Mouse (Mus musculus): ENCODE data around the gene Gm28230.

The Gm28230 gene

GRCm38 (mm10) chr2:74724244-74725015, 2.1 kb upstream of the Gm28230 start:
- DNase-seq (ENCODE audit: low spot score), result no peak

DNA sequence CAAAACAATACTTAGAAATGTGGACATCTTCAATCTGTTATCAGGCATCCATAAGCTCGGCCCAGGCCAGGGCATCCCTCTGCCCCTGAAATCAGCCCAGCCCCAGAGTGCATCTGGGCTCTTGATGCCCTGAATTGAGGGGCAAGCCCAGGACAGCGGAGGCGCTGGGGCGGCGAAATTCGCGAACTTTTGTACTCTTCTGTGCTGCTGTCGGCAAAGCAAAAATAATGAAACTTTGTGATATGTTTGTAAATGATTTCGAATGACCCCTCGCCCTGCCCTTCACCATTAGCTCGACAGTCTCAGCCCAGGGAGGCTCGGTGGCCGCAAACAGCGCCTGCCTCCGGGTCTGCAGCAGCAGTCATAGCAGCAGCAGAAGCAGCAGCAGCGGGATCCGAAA, 1.4 kb upstream of the Gm28230 start:
- no peak for DNase-seq (ENCODE audit: low spot score)

DNA sequence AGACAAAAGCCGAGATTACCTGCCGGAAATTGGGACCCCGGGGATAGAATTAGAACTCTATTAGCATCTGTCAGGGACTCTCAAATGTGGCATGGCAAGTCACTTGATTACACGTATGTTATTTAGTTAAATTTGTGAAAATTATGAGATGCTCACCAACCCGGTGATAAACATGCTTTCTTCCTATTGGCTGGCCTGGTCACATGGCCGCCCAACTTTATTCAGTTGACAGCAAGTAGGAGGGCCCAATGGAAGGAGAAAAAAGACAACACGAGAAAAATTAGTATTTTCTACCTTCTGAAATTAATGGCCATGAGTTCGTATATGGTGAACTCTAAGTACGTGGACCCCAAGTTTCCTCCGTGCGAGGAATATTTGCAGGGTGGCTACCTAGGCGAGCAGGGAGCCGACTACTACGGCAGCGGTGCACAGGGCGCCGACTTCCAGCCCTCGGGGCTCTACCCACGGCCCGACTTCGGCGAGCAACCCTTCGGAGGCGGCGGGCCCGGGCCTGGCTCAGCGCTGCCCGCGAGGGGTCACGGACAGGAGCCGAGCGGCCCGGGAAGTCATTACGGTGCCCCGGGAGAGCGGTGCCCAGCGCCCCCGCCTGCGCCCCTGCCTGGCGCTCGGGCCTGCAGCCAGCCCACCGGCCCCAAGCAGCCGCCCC, 578 bp downstream of the Gm28230 start:
- no peak for DNase-seq (ENCODE audit: low spot score)

DNA sequence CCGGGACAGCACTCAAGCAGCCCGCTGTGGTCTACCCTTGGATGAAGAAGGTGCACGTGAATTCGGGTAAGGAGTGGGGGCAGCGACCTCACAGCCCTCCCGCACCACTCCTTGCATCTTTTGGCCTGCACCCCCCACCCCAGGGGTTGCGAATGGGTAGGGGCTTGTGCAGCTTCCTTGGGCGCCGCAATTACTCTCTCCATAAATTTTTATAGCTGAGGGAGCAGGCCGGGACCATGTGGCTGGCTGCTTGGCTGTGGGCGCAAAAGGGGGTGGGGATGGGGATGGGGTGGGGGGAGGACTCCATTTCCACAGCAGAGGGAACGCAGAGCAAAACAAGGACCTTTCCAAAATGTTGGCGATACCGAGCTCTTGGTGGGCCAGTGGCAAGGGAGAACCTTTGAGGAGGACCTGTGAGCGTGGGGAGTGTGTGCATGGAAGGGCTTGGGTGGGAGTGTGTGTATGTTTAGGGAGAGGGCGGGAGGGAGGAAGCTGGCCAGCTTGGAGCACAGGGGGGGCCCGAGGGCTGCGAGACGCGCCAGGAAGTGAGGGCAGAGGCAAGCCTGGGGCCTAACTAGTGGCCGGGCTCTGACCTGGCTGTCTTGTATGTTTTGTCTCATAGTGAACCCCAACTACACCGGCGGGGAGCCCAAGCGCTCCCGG, 1.2 kb downstream of the Gm28230 start:
- DNase-seq (ENCODE audit: low spot score), result no peak

DNA sequence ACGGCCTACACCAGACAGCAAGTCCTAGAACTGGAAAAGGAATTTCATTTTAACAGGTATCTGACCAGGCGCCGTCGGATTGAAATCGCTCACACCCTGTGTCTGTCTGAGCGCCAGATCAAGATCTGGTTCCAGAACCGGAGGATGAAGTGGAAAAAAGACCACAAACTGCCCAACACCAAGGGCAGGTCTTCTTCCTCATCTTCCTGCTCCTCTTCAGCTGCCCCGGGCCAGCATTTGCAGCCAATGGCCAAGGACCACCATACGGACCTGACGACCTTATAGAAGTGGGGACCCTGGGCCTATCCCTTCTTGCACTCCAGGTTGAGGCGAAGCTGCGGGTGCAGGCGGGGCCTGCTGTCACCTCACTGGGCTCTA, 1.8 kb downstream of the Gm28230 start:
- DNase-seq (ENCODE audit: low spot score), result no peak

GRCm38 (mm10) chr2:74730331-74730730, 3.8 kb downstream of the Gm28230 start:
- no peak for DNase-seq (ENCODE audit: low spot score)

DNA sequence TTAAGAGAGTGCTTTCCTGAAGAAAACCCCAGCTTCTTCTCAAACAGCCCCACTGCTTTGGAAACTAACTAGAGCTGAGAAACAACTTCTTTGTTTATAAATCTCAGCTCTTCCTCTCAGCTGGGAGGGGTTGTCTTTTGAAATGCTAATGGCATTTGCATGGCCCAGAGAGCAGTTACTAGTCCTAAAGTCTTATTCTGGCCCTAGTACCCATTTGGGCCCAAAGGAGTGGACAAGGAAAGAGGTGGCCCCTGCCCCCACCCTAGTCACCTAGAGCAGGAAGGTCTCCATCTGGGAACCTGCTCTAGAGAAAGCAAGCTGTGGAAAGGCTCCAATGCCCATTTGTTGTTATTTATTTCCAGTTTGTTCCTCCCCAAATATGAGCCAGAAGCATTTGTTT, 4.5 kb downstream of the Gm28230 start:
- no peak for DNase-seq (ENCODE audit: low spot score)

DNA sequence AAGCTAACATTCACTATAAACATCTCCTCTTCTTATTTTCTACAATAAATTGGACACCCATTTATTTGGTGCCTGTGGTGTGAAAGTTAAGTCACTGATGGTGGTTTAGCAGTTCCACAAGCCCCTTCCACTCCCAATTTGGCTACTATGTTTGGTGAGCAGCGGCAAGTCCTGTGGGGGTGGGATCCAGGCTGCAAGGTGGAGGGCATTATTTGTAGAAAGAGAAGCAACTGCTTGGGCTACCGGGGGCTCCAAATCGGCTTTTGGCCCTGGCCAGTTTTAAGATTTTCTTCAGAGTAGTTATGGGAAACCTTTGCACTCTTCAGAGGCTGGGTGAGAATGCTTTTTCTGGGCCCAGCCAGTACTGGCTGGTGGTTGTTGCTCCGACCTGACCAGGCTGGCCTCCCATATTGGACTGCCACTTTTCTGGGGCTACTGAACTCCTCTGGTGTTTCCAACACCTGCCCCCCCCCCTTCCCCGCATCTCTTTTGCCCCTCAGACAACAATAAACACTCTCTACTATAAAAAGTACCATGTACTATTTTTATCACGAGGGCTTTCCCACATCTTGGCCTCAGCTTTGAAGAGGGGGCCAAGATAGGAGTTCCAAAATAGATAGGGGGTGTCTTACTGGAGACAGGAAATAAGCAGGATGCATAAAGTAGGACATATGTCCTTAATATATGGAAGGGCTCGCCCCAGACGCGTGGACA, 5.4 kb downstream of the Gm28230 start:
- DNase-seq (ENCODE audit: low spot score), result no peak

DNA sequence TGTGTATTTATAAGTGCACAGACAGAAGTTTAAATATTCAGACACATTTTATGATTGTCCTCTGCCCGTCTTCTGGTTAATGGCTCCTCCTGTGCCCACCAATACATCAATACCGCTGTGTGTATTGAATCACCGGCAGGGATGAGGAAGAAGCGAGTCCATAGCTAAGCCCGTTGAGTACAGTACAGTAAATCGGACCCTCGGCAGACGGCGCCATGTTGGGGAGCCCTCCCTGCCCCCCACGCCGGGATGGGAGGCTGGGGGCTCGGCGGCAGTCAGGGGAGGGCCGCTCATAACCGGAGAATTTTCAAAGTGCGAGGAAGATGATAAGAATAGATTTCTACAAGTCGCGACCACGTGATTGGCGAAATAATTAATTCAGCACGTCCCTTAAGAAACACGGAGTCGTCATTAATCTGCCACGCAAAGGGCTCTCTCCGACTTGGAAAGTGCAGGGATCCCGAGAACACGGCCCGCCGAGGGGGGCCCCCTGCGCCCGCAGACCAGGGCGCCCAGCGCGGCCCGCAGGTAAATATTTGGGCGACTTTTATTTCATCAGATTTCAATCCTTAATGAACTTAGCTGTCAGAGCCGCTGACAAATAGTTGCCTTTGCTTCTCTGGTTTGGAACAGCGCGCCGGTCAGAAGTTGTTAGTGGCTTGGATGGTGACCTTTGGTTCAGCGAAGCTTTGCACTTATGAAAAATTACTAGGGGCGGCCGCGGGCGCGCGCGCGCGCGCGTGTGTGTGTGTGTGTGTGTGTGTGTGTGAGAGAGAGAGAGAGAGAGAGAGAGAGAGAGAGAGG, 6.2 kb downstream of the Gm28230 start:
- no peak for DNase-seq (ENCODE audit: low spot score)

- no peak for DNase-seq (ENCODE audit: low spot score)
Measured at GRCm38 (mm10) chr2:74733317-74733661, 6.8 kb downstream of the Gm28230 start.

DNA sequence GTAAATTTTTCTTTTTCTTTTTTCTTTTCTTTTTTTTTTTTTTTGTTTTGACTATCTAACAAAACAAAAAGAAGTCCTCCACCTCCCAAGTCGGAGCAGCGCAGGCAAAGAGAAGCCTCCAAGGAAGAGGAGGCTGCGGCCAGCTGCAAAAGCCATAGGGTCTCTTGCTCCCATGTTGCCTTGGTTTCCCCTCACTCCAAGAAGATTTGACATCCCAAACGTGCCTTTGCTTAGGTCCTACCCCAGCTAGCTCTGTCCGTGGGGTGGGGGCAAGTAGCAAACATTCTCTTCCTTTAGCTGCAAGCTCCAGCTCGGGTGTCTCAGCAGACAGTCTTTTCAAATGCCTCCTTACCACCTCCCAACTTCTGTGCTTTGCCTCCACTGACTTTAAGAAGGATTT, 7.2 kb downstream of the Gm28230 start:
- DNase-seq (ENCODE audit: low spot score), result no peak

DNA sequence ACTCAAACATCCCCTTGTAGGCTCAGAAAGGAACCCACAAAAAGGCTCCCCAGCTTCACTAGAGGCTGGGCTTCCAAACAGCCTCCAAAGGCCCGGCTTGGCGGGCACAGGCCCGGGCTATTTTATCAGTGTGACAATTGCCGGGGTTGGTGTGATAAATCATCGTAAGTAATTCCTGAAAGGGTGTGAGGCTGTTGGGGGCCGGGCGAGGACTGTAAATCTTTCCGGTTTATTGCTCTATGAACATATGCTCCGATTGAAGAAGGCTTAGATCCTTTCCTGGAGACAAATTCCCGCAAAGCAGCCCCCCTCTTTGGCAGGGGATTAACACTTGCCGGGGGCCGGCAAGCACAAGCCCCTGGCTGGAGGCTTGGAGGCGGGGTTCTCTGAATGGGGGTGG, 7.9 kb downstream of the Gm28230 start:
- DNase-seq (ENCODE audit: low spot score), result no peak

DNA sequence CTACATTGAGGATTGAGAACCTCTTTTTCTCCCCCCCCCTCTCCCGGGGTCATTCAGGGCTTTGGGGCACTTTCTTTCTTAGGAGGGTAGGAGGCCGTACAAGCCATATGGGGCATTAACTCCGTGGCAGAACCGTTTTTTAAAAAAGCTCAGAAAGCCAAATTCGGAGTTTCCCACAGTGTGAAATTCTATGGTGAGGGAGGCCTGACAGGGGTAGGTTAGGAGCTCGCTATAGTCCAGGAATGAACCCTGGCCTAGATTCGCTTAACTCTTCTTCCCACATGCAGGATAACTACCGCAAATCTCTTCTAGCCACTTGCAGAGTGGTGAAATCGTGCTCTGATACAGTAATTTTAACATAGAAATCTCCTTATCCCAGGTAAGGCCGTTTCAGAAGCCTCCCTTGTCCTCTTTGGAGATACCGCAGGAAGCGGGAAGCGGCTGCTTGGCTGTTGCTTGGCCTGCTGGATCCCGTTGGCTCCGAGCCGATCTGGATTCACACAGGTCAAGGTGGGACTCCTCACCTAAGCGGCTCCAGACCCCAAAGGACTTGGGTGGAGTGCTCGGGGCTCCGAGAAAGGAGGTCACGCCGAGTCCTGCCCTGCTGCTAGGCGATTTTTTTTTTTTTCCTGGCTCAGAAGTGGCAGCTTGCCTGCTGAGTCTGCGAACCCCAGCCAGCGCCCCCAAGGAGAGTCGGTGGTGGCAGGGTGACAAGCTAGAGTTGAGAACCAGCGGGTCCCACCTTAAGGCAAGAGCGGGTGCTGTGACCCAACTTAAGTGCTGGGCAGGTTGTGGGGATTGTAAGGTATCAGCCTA, 8.7 kb downstream of the Gm28230 start:
- DNase-seq (ENCODE audit: low spot score), result no peak

DNA sequence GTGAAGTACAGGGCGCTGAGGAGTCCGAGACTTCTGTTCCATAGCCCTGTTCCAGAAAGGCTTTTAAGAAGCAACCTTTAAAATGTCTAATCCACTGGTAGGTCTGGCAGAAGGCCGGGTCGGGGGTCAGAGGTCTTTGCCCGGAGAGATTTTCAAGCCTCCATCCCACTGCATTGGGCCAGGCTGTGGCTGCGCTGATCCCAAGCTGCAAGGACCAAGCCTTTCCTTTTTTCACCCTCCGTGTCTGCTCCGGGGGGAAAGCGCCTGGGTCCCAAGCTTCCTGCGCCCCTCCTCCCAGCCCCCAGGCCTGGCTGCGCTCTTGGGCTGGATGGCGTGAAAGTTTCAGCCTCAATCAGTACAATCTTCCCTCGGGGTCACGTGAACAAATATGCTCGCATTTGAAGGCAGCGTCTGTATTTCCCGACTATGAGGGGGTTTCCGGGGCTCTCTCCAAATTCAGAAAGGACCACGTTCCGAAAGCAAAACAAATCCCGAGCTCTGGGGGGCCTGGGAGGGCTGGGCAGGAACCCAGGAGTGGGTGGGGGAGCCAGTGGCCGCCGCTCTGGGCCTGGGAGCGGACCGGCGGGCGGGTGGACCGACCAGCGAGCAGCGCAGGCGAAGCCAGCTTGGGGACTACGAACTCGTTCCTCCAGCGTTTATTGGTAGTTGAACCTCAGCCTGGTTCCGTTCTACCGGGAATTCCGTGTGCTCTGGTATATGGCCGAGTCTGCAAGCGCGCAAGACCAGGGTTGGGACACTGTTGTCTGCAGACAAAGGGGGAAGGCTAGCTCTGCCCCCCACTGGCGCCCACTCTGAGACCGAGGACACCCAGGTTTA, 9.5 kb downstream of the Gm28230 start:
- no peak for DNase-seq (ENCODE audit: low spot score)

DNA sequence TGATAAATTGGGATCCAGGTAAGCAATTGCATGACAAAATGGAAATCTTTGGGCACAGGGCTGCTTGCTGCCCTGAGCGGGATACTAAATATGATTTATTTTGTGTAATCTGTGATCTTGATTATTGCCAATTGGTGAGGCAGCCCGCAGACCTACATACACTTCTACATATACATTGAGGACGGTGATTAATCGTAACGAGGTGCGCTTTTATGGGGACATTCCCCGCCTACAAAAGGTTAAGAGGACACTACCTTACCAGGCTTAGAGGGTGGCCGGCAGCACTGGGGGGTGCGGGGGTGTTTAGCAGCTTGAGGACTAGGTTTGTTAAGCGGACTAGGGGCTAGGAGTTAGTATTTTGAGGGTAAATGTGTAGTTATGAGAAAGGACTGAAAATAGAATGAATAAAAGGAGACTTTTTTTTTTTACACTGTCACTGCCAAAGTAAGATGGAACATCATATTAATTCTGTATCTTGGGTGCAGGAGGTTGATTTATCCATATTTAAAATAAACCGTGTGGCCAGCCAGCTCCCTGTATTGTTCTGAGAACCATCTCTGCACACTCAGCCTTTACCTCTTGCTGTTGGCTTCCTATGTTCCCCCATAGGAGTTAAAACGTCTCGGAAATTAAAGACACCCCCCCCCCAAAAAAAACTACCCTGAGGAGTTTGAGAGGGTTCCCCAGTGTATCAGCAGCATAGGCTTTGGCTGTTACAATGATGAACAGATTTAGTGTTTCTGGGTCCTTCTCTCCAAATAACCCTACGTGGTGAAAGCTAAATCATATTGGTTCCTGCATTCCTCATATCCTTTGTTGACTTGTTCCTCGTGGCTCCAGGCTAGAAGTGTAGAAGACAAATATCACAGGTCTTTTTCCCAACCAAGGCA, 10.4 kb downstream of the Gm28230 start:
- no peak for DNase-seq (ENCODE audit: low spot score)

GRCm38 (mm10) chr2:74737578-74738070, 11.1 kb downstream of the Gm28230 start:
- DNase-seq (ENCODE audit: low spot score), result no peak

GRCm38 (mm10) chr2:74738623-74739475, 12.3 kb downstream of the Gm28230 start:
- no peak for DNase-seq (ENCODE audit: low spot score)

GRCm38 (mm10) chr2:74739476-74739800, 12.9 kb downstream of the Gm28230 start:
- DNase-seq (ENCODE audit: low spot score), result no peak
